Mouse (Mus musculus): ENCODE results near the gene Arsg. TPM values are rescaled to one million over a fixed set of nuclear protein-coding genes. Genes with fewer than 3 reads are reported as not detected.

The Arsg gene
- total RNA-seq (2018; cell fraction: chromatin; rRNA removed) = 10 to 100 TPM; 10.1 to 29.8 (median 19.5) TPM
- 1 to 10 TPM; 1.9 to 5.1 (median 3.2) TPM for total RNA-seq (2018; cell fraction: cytosol; rRNA removed)
- total RNA-seq (2018; cell fraction: nucleus; rRNA removed) = 10 to 100 TPM in 17 of 26 experiments, 1 to 10 TPM in 9; 6.0 to 20.6 (median 11.4) TPM
- 2.1 to 3.4 TPM (median 2.5 TPM) in 3 replicates for polyA plus RNA-seq (2018)

DNA sequence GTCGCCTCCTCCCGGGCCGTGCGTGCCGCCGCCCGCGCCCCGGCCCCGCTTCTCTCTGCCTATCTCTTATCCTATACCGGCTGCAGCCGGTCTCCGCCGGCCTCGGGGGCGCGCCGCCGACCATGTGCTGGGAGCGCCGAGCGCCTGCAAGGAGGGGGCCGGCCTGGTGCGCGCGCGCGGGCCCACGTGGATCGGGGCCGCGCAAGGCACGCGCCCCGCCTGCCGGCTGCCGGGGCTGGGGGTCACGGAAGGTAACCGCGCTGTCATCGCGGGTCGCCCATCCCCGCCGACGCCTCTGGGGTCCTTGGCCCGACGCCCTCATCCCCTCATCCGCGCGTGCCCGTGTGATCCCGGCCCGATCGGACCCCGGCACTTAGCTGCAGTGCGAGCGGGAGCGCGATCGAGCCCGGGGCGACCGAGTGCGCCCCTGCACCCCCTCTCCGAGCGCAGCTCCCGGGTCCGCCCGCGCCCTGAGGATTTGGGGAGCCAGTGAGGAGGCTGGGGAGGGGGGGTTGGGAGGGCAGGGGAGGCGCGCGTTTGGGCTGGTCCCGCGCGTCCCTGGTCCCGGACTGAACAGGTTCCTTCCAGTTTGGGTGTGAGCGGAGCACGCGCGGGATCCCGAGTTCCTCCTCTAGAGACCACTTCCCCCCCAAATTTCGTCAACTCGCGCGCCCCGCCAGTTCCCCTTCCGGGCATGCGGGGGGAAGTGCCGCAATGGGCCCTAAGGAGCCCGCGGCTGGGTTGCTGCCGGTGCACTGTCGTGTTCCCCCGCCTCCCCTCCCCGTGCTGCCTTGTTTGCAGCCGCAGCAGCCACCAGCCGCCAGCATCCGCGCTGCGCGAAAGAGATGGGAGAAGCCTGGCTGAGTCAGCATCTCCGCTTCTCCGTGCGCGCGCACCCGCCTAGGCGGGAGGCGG, at the start of gene Arsg, which contains the start of gene Slc16a6:
Arsg (plus strand) TSS at position 204 of the 915 bp plus-strand sequence.
Slc16a6 (minus strand) TSS at position 428 of the 915 bp plus-strand sequence.
- peaks cover 40% of the 10 kb centered on the region for H3K79me2 ChIP-seq (ENCODE audit: inconsistent target)
- peak within 1 kb of the TSS; percentile 91 for H3K27ac ChIP-seq
- peak within 1 kb of the TSS; percentile 86 for H3K4me3 ChIP-seq (ENCODE audit: inconsistent target)
- under 1% methylated on average over 91 of the region's 111 CpGs for WGBS (ENCODE audit: missing documents)
- no peaks in the 10 kb centered on the region for H3K36me3 ChIP-seq (ENCODE audit: inconsistent target)

DNA sequence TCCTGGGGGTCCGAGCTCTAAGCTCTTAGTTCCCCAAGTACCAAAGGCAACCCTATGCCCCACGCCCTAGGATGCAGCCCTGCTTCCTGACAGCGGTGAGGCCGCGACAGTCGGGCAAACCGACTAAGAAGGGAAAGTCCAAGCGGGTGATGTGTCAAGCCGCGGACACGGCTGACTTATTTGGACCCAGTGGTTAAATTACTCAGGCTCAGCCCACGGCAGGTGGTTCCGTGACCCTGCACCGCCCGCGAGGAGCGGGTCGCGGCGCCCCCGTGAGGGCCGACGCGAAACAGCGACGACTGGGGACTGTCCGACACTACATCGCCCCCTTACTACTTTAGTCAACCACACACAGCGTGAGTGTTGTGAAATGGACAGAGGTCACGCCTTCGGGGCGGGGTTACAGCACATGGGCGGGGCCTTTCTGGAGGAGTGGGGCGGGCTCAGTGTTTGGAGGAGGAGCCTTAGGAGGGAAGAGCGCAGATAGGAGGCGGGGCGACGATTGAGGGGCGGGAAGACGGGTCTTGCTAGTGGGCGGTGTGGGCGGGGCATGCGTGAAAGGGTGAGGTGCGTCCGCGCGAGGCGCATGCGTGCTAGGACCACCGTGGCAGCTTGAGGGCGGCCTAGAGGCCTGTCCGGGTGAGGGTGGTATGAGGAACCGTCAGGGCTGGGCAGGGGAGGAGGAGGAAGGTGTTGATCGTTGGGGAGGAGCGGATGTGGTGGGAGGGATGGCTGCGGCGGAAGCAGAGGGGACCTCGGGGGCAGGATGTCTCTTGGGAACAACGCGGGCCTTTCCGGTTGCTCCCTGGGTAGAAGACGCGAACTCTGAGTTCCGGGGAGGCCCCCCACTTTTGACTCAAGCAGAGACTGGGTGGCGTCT, 47.5 kb upstream of the Arsg start, which contains the start of gene Amz2:
Amz2 (plus strand) TSS at position 555 of the 880 bp plus-strand sequence.
- Histone ChIP-seq H3K36me3 (ENCODE audit: inconsistent target) (peaks cover 19% of the 10 kb centered on the region), H3K4me3 (ENCODE audit: inconsistent target) (peak within 1 kb of the TSS; percentile 78), H3K27ac (peak within 1 kb of the TSS; percentile 81), H3K79me2 (ENCODE audit: inconsistent target) (peaks cover 11% of the 10 kb centered on the region; the same call in 1 of the 2 replicates)
- under 1% methylated on average over 64 of the region's 65 CpGs for WGBS (ENCODE audit: missing documents)

DNA sequence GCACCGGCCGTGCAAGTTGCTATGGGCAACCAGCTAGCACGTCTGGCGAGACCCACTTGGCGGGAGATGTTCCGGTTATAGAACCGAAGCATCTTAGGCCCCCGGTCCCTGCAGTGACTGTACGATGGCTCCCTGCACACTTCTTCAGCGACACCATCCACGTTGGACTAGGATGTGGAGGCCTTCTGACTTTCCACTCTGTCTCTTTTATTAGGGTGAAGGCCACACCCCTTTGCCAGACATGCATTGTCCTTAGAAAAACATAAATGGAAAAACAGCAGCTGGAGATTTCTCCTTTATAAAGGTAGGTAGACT, 46.9 kb upstream of the Arsg start:
- peak overlapping the region; percentile 78 for H3K4me3 ChIP-seq (ENCODE audit: inconsistent target)
- WGBS (ENCODE audit: missing documents) = 0% methylated on average over 11 of the region's 11 CpGs
- H3K79me2 ChIP-seq (ENCODE audit: inconsistent target) = peaks cover 11% of the 10 kb centered on the region; the same call in 1 of the 2 replicates
- H3K27ac ChIP-seq = peak overlapping the region; percentile 81
- peaks cover 22% of the 10 kb centered on the region for H3K36me3 ChIP-seq (ENCODE audit: inconsistent target)

DNA sequence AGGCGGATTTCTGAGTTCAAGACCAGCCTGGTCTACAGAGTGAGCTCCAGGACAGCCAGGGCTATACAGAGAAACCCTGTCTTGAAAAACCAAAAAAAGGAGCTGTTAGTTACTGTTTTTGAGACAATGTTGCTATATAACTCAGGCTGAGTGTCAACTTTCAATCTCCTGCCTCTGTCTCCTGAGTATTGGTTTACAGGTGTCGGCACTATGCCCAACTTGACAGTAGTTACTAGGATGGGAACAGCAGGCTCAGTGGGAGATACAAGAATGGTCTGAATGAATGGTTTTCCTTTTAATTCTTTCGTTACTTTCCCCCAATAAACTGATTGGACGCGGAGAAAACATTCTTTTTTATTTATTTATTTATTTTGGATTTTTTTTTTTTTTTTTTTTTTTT, 45.8 kb upstream of the Arsg start:
- H3K36me3 ChIP-seq (ENCODE audit: inconsistent target) = peaks cover 22% of the 10 kb centered on the region
- H3K79me2 ChIP-seq (ENCODE audit: inconsistent target) = peaks cover 11% of the 10 kb centered on the region; the same call in 1 of the 2 replicates
- 91% methylated on average over 5 of the region's 5 CpGs for WGBS (ENCODE audit: missing documents)
- no peak overlapping the region for H3K27ac ChIP-seq
- H3K4me3 ChIP-seq (ENCODE audit: inconsistent target) = no peak overlapping the region

DNA sequence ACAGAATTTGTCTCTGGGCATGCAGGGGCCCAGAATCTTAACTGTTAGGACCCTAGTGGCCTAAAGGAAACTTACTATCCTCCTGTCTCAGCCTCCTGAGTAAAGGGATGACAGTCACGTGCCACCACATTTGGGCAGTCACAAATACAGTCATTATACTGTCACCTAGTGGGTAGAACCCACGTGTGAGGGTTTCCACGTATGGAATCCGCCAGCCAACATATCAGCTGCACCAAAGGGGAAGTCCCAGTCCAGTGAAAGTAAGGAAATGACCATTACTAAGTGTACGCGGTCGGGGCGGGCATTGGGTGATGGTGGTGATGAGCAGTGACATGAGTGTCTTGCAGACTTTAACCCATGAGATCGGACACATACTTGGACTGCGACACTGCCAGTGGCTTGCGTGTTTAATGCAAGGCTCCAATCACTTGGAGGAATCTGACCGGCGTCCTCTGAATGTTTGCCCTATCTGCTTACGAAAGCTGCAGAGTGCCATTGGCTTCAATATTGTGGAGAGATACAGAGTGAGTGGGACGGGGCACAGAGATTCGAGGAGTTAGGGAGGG, 38.9 kb upstream of the Arsg start:
- peaks cover 28% of the 10 kb centered on the region for H3K36me3 ChIP-seq (ENCODE audit: inconsistent target)
- WGBS (ENCODE audit: missing documents) = 76% methylated on average over 16 of the region's 16 CpGs
- no peak overlapping the region for H3K27ac ChIP-seq
- no peak overlapping the region for H3K4me3 ChIP-seq (ENCODE audit: inconsistent target)
- H3K79me2 ChIP-seq (ENCODE audit: inconsistent target) = no peaks in the 10 kb centered on the region

DNA sequence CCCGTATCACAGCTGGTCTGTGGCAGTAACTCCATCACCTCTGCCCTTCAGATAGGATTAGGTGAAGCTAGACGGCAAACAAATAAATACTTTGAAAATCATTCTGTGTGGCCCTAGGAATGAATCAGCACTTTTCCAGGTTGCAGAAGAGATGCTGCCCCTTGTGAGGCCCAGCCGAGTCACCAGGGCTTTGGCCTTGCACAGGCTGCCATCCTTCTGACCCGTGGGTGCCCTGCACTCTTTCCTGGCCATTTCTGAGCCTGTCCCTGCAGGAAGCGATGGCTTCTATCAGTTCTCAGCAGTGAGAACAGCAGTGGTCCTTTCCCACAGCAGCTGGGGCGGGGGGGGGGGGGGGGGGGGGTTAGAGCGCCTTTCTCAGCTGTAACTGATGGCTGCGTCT, 36.3 kb upstream of the Arsg start:
- 81% methylated on average over 6 of the region's 8 CpGs for WGBS (ENCODE audit: missing documents)
- Histone ChIP-seq H3K36me3 (ENCODE audit: inconsistent target) (0 out of 2 replicates have a peak, but pooled peaks cover 12% of the 10 kb centered on the region), H3K79me2 (ENCODE audit: inconsistent target) (no peaks in the 10 kb centered on the region), H3K27ac (no peak overlapping the region), H3K4me3 (ENCODE audit: inconsistent target) (no peak overlapping the region)

DNA sequence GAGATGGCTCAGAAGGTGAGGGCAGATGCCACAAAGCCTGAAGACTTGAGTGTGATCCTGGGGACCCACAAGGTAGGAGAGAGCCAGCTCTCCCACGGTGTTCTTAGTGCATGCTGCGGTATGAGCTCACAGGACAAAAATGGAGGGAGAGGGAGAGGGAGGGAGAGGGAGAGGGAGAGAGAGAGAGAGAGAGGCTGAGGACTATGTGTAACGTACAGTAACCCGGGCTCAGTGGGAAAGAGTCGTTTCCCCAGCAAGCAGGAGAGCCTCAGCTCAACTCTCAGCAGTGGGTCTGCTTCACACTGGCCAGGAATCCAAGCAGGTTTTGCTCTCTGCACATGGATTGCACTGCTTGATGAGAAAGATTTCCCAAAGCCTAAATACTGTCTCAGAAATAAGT, 34.0 kb upstream of the Arsg start:
- Histone ChIP-seq H3K79me2 (ENCODE audit: inconsistent target) (no peaks in the 10 kb centered on the region), H3K36me3 (ENCODE audit: inconsistent target) (0 out of 2 replicates have a peak, but pooled peaks cover 12% of the 10 kb centered on the region), H3K4me3 (ENCODE audit: inconsistent target) (peak overlapping the region; percentile 59; the same call in 1 of the 2 replicates), H3K27ac (0 out of 2 replicates have a peak overlapping the region, but pooled peaks have one; percentile 24)
- 56% methylated on average over 3 of the region's 5 CpGs for WGBS (ENCODE audit: missing documents)

DNA sequence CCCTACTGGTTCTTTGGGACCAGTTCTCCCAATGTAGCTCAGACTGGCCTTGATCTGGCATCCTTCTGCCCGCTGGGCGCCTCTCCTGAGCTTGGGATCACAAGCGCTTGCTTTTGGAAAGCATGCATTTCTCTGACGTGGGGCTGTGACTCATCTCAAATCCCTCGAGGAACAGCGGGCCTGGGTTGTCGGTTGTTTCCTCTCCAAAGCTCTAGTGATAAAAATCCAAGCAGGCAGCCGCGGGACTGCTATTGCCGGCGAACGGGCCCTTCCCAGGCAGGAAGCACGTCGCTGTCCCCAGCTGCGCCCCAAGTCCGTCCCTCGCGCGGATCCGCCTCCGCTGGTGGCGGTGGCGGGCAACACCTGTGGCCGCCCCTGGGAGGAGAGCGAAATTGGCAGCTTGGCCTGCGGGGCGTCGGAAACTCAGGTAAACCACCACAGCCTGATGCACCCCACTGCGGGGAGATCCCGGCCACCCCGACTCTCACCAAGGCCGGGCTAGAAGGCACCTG, 33.3 kb upstream of the Arsg start:
- Histone ChIP-seq H3K27ac (0 out of 2 replicates have a peak overlapping the region, but pooled peaks have one; percentile 24), H3K36me3 (ENCODE audit: inconsistent target) (0 out of 2 replicates have a peak, but pooled peaks cover 10% of the 10 kb centered on the region), H3K4me3 (ENCODE audit: inconsistent target) (peak overlapping the region; percentile 59), H3K79me2 (ENCODE audit: inconsistent target) (no peaks in the 10 kb centered on the region)
- 2% methylated on average over 30 of the region's 32 CpGs for WGBS (ENCODE audit: missing documents)

DNA sequence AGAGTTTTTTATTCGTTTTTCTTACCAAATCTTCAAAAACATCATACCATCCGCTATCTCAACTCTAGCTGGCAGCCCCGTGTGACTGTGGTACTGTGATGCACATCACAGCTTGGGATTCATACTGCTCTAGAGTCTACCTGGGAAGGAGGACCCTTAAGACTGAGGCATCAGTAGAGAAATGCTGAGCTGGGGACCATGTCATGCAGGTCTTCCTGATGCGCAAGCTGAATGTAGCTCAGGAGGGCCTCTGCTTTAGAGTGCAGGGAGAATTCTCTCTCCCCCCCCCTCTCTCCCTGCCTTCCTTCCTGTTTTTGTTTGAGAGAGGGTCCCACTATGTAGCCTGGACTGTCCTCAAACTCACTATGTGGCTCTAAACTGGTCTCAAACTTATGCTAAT, 32.5 kb upstream of the Arsg start:
- Histone ChIP-seq H3K79me2 (ENCODE audit: inconsistent target) (no peaks in the 10 kb centered on the region), H3K36me3 (ENCODE audit: inconsistent target) (0 out of 2 replicates have a peak, but pooled peaks cover 5% of the 10 kb centered on the region), H3K4me3 (ENCODE audit: inconsistent target) (peak overlapping the region; percentile 59), H3K27ac (no peak overlapping the region)
- WGBS (ENCODE audit: missing documents) = 69% methylated on average over 4 of the region's 4 CpGs

DNA sequence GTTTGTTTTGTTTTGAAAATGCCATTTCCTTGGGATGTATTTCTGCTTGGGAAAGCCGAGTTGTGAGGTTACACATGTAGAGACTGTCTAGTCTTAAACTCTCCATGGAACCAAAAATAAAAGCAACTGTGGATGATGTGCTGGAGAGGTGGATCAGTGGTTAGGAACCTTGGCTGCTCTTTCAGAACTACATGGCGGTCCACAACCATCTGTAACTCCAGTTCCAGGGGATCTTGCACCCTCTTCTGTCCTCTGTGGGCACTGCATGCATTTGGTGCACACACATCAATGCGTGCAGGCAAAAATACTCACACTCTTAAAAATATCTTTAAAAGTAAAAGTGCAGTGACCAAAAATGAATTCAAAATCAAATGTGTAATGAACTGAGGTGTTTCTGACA, 32.1 kb upstream of the Arsg start:
- no peaks in the 10 kb centered on the region for H3K79me2 ChIP-seq (ENCODE audit: inconsistent target)
- H3K36me3 ChIP-seq (ENCODE audit: inconsistent target) = 0 out of 2 replicates have a peak, but pooled peaks cover 5% of the 10 kb centered on the region
- 80% methylated on average over 3 of the region's 3 CpGs for WGBS (ENCODE audit: missing documents)
- no peak overlapping the region for H3K27ac ChIP-seq
- no peak overlapping the region for H3K4me3 ChIP-seq (ENCODE audit: inconsistent target)

DNA sequence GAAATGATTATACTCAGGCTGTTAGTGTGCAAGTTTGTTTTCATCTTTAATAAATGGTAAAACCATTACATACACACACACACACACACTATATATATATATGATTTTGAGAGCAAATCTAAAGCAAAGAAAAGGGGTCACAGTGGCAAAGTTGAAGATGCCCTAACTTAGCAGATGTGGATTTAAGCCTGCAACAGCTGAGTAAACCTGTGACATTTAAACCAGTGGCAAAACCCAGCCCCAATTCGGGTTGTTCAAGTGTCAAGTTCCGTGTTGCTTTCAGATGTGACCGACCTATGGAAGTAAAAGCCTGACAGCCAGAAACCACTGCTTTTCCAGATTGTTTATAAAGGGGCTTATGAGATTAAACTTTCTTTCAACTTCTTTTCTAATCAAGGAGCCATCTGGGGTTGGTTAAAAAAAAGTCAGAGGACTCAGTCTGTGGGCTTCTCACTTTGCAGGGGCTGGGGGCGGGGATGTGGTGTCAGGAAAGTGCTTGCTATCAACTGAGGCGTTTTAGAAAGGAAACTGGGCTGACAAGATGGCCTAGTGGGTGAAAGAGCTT, 30.9 kb upstream of the Arsg start:
- 63% methylated on average over 5 of the region's 5 CpGs for WGBS (ENCODE audit: missing documents)
- Histone ChIP-seq H3K79me2 (ENCODE audit: inconsistent target) (no peaks in the 10 kb centered on the region; the same call in 1 of the 2 replicates), H3K36me3 (ENCODE audit: inconsistent target) (no peaks in the 10 kb centered on the region), H3K27ac (no peak overlapping the region), H3K4me3 (ENCODE audit: inconsistent target) (no peak overlapping the region)

DNA sequence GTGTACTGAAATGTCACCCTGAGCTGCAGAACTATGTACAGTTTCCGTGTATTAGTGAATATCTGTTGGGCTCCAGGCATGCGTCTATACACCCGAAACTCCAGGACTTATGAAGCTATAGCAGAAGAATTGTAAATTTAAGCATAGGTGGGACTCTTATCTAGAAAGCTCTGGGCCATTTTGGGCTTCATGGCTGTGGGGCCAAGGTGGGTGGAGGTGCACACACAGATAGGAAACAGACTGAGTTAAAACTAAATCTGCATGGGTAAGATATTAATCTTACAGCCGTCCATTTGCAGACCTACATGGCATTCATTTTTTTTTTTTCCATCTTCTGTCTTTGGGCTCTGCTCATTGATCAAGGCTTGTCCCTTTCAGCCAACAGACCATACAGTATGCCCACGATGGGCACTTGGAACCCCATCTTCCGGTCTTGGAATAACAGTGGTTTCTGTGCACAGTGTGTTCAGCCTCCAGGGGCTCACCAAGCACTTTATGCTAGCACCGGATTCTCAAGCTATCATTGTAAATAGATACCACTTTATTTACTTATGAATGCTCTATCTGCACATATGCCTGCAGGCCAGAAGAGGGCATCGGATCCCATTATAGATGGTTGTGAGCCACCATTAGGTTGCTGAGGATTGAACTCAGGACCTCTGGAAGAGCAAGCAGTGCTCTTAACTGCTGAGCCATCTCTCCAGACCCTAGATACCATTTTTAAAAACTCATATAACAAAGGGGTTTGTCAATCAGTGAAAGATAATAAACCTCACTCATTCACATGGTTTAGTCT, 29.5 kb upstream of the Arsg start:
- no peak overlapping the region for H3K27ac ChIP-seq
- WGBS (ENCODE audit: missing documents) = 89% methylated on average over 8 of the region's 8 CpGs
- H3K36me3 ChIP-seq (ENCODE audit: inconsistent target) = no peaks in the 10 kb centered on the region
- no peak overlapping the region for H3K4me3 ChIP-seq (ENCODE audit: inconsistent target)
- no peaks in the 10 kb centered on the region; the same call in 1 of the 2 replicates for H3K79me2 ChIP-seq (ENCODE audit: inconsistent target)

DNA sequence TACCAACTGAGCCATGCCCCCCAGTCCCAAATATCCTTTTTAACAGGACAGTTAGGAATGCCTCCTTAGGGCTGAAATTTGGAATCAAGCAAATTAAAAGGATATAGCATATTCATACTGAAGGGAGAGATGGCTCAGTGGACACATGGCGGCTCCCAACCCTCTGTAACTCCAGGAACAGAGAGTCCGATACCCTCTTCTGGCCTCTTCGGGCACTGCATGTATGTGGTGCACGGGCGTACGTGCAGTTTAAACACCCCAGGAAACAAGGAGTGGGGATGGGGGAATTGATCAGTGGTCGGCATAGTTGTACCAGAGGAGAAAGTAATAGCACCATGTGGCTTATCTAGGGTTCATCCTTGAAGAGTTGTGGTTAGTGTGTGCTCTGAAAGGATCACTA, 28.6 kb upstream of the Arsg start:
- Histone ChIP-seq H3K36me3 (ENCODE audit: inconsistent target) (no peaks in the 10 kb centered on the region), H3K79me2 (ENCODE audit: inconsistent target) (no peaks in the 10 kb centered on the region; the same call in 1 of the 2 replicates), H3K4me3 (ENCODE audit: inconsistent target) (no peak overlapping the region), H3K27ac (no peak overlapping the region)
- 72% methylated on average over 7 of the region's 7 CpGs for WGBS (ENCODE audit: missing documents)

All from macrophage (primary cell).